Mouse (Mus musculus): ENCODE data around the gene Iqcg.

DNA sequence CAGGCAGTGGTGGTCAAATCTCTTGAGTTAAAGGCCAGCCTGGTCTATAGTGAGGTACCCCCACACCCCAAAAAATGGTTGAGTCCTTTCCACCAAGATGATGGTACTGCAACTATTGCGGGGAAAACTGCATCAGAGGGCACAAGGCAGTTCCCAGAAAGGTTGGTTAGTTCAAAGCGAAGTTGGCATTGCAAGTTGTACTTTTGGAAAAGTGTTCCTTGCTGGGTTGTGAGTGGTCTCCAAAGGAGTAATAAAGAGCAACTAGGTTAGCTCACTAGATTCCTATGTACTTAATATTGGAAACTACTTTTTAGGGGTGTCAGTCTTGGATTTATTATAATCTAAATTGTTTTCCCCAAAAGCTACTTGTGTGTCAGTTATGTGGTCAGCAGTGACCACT lies 4.9 kb upstream of the Iqcg start:
- TF ChIP-seq GATA1 (IDR thresholded peaks at IDR 0.05; ENCODE audit: borderline replicate concordance, low read length) (no peak), FLI1 (IDR thresholded peaks at IDR 0.05; ENCODE audit: low read length) (no peak)

Data from megakaryocyte, embryonic 14.5 days (primary cell).